Mouse (Mus musculus) heart, postnatal 25 days (tissue): ENCODE measurements around the gene Gm20812. TPM values are rescaled to one million over a fixed set of nuclear protein-coding genes. Genes with fewer than 3 reads are reported as not detected.
"Not testable (repeated sequence)": the region's sequence is repeated elsewhere in the genome, so short reads cannot be mapped to it uniquely, and the experiment has no call there.

Experiments used
- DNase-seq: peaks from one replicate; pipeline ENCODE4 v3.0.0; 2022; ENCODE audit warnings: low spot score
- intact Hi-C: fragments of 180-260 bp; cut with DNase I; formaldehyde crosslinking; loops from one replicate; pipeline ENCODE4 v1.15.1; 2025
- total RNA-seq, 2 experiments: library from RNA; stranded (reverse); gene quantifications; 2 replicates each; pipeline ENCODE4 v1.2.3; 2021

Gene Gm20812
- not detected for total RNA-seq

GRCm38 (mm10) chrY:12381681-12382080 lies at the start of gene Gm20812:
Gene Gm20812 (plus strand): TSS chrY:12381981.
- intact Hi-C loops, DNase-seq: not testable (repeated sequence)

Other genes with a start within 250 kb of the Gm20812 start
- gene Gm29554, start 108.0 kb upstream of the Gm20812 start, total RNA-seq = not detected